Mouse (Mus musculus): Measurements from ENCODE around the gene Muc3. TPM values are rescaled to one million over a fixed set of nuclear protein-coding genes. Genes with fewer than 3 reads are reported as not detected.
"Not testable (repeated sequence)": the region's sequence is repeated elsewhere in the genome, so short reads cannot be mapped to it uniquely, and the experiment has no call there.

Gene Muc3
- polyA plus RNA-seq, 1 experiment from 2014 or later, result not detected

DNA sequence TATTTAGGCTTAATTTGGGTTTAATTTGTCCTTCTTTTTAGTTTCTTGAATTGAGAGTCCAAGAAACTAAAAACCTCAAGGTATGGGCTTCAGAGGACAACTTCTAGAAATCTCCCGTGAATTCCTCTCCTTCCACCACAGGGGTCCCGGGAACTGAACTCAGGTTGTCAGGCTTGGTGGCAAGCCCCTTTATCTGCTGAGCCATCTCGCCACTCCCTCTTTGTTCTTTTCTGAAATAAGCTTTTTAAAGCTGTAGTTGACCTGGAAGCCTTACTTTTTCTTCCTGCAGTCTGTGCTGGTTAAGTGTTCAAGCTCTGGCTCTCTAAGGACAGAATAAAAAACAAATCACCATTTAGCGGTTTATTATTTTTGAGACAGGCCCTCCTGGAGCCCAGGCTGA lies 30.2 kb downstream of the Muc3 start:
- ATAC-seq (ENCODE audit: low FRiP score), result no peak
- H3K4me1 ChIP-seq, result peaks cover 28% of the 10 kb centered on the region
- no peaks in the 10 kb centered on the region for H3K36me3 ChIP-seq
- no peak overlapping the region for H3K9ac ChIP-seq (replicated peaks)
- no peak overlapping the region for H3K27ac ChIP-seq (replicated peaks)
- 89% methylated on average over 4 of the region's 4 CpGs for WGBS
- no peak overlapping the region for H3K4me2 ChIP-seq
- no peaks in the 10 kb centered on the region for H3K27me3 ChIP-seq (replicated peaks)
- H3K4me3 ChIP-seq (replicated peaks), result no peak overlapping the region
- no peaks in the 10 kb centered on the region for H3K9me3 ChIP-seq (replicated peaks)

- H3K4me1 ChIP-seq, result peaks cover 21% of the 10 kb centered on the region
- not testable (repeated sequence) for H3K9ac ChIP-seq (replicated peaks); H3K27me3 ChIP-seq (replicated peaks); H3K4me3 ChIP-seq (replicated peaks); H3K36me3 ChIP-seq; ATAC-seq (ENCODE audit: low FRiP score); H3K9me3 ChIP-seq (replicated peaks); H3K4me2 ChIP-seq; H3K27ac ChIP-seq (replicated peaks)
- 93% methylated on average over 3 of the region's 3 CpGs for WGBS
Measured at GRCm38 (mm10) chr5:137117994-137118393, 31.1 kb downstream of the Muc3 start.

DNA sequence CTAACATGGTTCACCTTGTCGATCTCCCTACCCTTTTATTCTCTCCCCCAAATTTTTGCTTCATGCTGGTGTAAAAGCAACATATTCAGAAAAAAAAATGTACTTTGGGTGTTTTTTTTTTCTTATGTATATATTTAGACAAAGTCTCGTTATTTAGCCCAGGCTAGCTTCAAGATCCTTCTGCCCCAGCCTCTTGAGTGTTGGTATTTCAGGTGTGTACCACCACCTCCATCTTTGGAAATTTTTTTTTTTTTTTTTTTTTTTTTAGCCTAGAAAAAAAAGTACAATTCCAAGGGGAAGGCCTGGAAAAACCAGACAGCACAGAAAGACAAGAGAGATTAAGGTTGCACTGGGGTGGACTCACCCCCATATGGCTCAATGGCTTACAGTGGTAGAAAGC lies 32.1 kb downstream of the Muc3 start:
- Histone ChIP-seq H3K27me3 (replicated peaks) (no peaks in the 10 kb centered on the region), H3K27ac (replicated peaks) (no peak overlapping the region), H3K4me2 (no peak overlapping the region), H3K4me1 (peaks cover 11% of the 10 kb centered on the region), H3K4me3 (replicated peaks) (no peak overlapping the region), H3K36me3 (no peaks in the 10 kb centered on the region), H3K9me3 (replicated peaks) (no peaks in the 10 kb centered on the region), H3K9ac (replicated peaks) (no peak overlapping the region)
- 84% methylated on average over 2 of the region's 2 CpGs for WGBS
- no peak for ATAC-seq (ENCODE audit: low FRiP score)

DNA sequence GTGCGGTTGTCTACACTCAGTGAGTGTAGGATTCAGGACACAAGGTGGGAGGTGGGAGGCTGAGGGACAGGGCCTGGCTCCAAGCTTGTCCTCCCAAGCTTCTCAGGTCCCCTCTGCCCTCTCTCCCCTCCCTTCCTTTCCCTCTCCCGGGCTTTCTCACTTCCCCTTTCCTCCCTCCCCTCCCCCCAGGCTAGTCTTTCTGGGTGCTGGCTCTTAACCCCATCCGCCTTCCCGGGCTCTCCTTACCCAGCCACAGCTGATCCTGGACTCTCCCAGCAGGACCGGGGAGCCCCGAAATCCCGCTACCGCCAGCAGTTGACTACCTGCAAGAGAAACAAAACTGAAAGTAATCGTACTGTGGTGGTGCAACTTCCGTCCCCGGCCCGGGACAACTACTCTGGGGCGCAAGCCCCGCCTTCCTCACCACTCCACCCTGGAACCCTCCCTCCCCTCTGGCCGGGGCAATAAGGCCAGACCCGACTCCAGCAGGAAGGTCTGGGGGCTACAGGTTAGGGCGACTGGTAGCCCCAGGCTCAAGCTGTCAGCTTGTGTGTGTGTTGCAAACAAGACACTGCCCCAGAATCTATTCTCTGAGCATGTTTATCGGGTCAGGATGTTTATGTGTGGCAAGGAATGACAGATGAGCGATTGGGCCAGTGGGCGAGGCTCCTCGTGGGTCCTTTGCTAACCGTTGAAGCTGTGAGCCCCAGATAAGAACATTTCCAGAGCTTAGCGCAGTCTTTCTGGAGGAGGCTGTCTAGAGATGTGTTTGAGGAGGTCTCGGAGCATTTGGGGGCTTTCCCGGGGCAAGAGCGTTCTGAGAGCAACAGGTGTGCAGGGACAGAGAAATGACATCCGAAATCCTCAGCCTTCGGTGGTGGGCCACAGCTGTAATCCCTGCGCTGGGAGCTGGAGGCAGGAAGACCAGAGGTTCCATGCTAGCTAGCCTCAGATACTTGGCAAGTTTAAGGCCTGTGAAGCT lies 33.0 kb downstream of the Muc3 start, which contains the start of gene Trim56:
Gene Trim56, minus strand, starts transcription at position 344 of the 982 bp plus-strand sequence.
- H3K36me3 ChIP-seq, result no peaks in the 10 kb centered on the region
- no peak within 1 kb of the TSS for H3K27ac ChIP-seq (replicated peaks)
- peaks cover 9% of the 10 kb centered on the region for H3K4me1 ChIP-seq
- peak within 1 kb of the TSS; percentile 58 for H3K4me2 ChIP-seq
- ATAC-seq (ENCODE audit: low FRiP score), result no peak
- no peaks in the 10 kb centered on the region for H3K9me3 ChIP-seq (replicated peaks)
- H3K4me3 ChIP-seq (replicated peaks), result peak within 1 kb of the TSS; percentile 40
- H3K9ac ChIP-seq (replicated peaks), result peak within 1 kb of the TSS; percentile 47
- H3K27me3 ChIP-seq (replicated peaks), result no peaks in the 10 kb centered on the region
- 10% methylated on average over 29 of the region's 29 CpGs for WGBS

DNA sequence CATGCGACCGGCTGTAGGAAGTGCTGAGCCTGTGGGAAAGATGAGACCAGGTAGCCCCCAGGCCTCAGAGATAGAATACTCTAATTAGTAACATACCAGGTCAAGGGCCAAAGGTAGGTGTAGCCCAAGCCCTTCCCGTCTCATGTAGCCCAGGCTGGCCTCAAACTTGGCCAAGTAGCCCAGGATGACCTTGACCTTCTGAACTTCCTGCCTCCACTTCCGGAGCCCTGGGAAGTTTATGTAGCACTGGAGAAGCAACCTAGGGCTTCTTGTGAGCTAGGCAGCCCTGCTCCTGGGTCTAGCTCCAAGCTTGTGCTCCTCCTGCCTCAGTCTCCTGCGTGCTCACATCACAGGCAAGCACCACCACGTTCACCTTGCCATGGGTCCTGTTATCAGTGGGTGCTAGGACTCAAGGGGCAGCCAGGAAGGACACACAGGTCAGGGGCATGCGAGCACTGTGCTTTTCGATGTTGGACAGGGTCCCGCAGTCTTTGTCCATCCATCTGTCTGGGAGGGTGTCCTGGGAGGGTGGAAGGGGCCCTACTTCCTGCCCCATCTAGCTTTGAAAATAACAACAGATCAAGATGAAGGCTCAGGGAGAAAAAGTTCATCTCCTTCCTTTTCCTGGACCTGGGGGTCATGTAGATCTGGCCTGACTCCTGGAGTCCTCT lies 34.1 kb downstream of the Muc3 start:
- H3K27ac ChIP-seq (replicated peaks), result no peak overlapping the region
- H3K36me3 ChIP-seq, result no peaks in the 10 kb centered on the region
- ATAC-seq (ENCODE audit: low FRiP score), result no peak
- peak overlapping the region; percentile 40; the same call in 1 of the 2 replicates for H3K4me3 ChIP-seq (replicated peaks)
- no peaks in the 10 kb centered on the region for H3K27me3 ChIP-seq (replicated peaks)
- WGBS, result 82% methylated on average over 9 of the region's 9 CpGs
- peak overlapping the region; percentile 58 for H3K4me2 ChIP-seq
- peaks cover 9% of the 10 kb centered on the region for H3K4me1 ChIP-seq
- H3K9me3 ChIP-seq (replicated peaks), result no peaks in the 10 kb centered on the region
- H3K9ac ChIP-seq (replicated peaks), result no peak overlapping the region

DNA sequence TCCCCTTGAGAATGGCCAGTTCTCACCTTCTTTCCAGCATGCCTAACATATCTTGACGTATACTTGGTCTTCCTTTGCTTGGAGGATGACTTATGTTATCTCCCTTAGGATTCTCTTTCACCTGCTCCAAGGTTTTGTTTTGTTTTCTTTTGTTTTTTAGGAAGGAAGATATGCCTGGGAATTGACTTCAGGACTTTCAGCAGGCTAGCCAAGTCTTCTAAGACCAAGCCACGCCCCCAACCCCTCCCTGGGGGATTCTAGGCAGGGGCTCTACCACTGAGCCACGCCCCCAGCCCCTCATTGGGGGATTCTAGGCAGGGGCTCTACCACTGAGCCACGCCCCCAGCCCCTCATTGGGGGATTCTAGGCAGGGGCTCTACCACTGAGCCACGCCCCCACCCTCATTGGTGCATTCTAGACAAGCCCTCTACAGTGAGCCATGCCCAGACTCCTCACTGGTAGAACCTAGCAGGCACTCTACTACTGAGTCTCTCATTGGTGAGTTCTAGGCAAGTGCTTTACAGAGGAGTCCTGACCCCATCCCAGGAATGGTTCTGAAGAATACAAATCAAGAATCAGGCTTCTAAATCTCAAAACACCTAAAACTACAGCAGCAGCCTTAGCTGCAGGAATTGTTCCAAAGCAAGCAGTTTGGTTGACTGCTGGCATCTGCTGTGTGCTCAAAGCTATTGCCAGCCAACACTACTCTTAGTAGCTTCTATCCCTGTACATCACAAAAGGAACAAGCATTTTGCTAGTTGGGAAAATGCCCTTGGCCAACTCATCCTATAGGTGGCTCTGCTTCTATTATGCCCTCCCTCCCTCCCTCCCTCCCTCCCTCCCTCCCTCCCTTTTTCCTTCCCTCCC lies 37.3 kb downstream of the Muc3 start:
- no peak for ATAC-seq (ENCODE audit: low FRiP score)
- whole genome bisulfite sequencing, result 84% methylated on average over 5 of the region's 5 CpGs

GRCm38 (mm10) chr5:137110863-137111262 lies 38.3 kb downstream of the Muc3 start:
- no peak for ATAC-seq (ENCODE audit: low FRiP score)

More for the DNA sequence above, 37.3 kb downstream of the Muc3 start:
- Histone ChIP-seq H3K27me3 (replicated peaks) (no peaks in the 10 kb centered on the region), H3K9me3 (replicated peaks) (no peaks in the 10 kb centered on the region), H3K36me3 (no peaks in the 10 kb centered on the region), H3K4me2 (no peak overlapping the region), H3K4me3 (replicated peaks) (no peak overlapping the region), H3K4me1 (peaks cover 11% of the 10 kb centered on the region), H3K27ac (replicated peaks) (no peak overlapping the region), H3K9ac (replicated peaks) (no peak overlapping the region)

DNA sequence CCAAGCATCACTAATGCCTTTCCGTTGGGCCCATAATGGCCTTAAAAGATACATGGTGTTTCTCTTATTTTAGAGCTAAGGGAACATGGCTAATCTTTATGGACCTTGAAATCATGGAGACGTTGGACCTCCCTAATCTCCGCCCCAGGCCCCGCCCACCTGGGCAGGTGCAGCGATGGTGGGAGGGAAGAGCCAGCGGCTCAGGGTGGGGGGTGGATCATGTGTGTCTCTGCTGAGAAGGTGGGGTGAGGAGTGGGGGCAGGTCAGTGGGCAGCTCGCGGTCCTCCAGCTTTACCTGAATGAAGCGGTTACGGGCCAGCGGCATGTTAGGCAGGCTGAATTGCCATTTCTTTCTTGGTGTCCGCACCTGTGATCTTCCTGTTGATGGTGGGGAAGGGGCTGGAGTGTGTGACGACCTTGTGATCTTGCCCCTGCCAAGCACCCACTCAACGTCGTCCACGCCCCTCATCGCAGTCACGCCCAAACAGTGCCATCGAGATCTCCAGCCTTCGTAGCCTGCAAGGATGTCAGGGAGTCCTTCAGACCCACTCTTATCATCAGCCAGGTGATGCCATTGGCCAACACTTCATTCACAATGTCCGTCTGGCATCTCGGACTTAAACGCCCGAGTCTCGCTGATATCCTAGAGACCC lies 39.1 kb downstream of the Muc3 start:
- Histone ChIP-seq H3K4me2 (no peak overlapping the region), H3K9me3 (replicated peaks) (no peaks in the 10 kb centered on the region), H3K27me3 (replicated peaks) (no peaks in the 10 kb centered on the region), H3K36me3 (no peaks in the 10 kb centered on the region), H3K4me3 (replicated peaks) (no peak overlapping the region), H3K9ac (replicated peaks) (no peak overlapping the region), H3K4me1 (peaks cover 5% of the 10 kb centered on the region), H3K27ac (replicated peaks) (no peak overlapping the region)
- 57% methylated on average over 25 of the region's 25 CpGs for WGBS
- no peak for ATAC-seq (ENCODE audit: low FRiP score)

More at GRCm38 (mm10) chr5:137110863-137111262, 38.3 kb downstream of the Muc3 start:
- 93% methylated on average over 12 of the region's 12 CpGs for WGBS
- Histone ChIP-seq H3K27me3 (replicated peaks) (no peaks in the 10 kb centered on the region), H3K4me3 (replicated peaks) (no peak overlapping the region), H3K36me3 (no peaks in the 10 kb centered on the region), H3K9me3 (replicated peaks) (no peaks in the 10 kb centered on the region), H3K4me1 (peaks cover 7% of the 10 kb centered on the region), H3K27ac (replicated peaks) (no peak overlapping the region), H3K9ac (replicated peaks) (no peak overlapping the region), H3K4me2 (no peak overlapping the region)

GRCm38 (mm10) chr5:137108111-137108510 lies 41.0 kb downstream of the Muc3 start:
- WGBS, result 48% methylated on average over 6 of the region's 6 CpGs
- no peaks in the 10 kb centered on the region for H3K9me3 ChIP-seq (replicated peaks)

GRCm38 (mm10) chr5:137107670-137108069 lies 41.5 kb downstream of the Muc3 start:
- Histone ChIP-seq H3K36me3 (no peaks in the 10 kb centered on the region), H3K4me1 (peaks cover 5% of the 10 kb centered on the region), H3K9ac (replicated peaks) (no peak overlapping the region), H3K27ac (replicated peaks) (no peak overlapping the region), H3K4me2 (no peak overlapping the region), H3K4me3 (replicated peaks) (no peak overlapping the region), H3K9me3 (replicated peaks) (no peaks in the 10 kb centered on the region), H3K27me3 (replicated peaks) (no peaks in the 10 kb centered on the region)
- WGBS, result 85% methylated on average over 8 of the region's 8 CpGs
- no peak for ATAC-seq (ENCODE audit: low FRiP score)

More at GRCm38 (mm10) chr5:137108111-137108510, 41.0 kb downstream of the Muc3 start:
- no peak for ATAC-seq (ENCODE audit: low FRiP score)
- no peaks in the 10 kb centered on the region for H3K27me3 ChIP-seq (replicated peaks)
- H3K9ac ChIP-seq (replicated peaks), result no peak overlapping the region
- no peak overlapping the region for H3K4me2 ChIP-seq
- H3K4me3 ChIP-seq (replicated peaks), result no peak overlapping the region
- no peak overlapping the region for H3K27ac ChIP-seq (replicated peaks)
- peaks cover 5% of the 10 kb centered on the region for H3K4me1 ChIP-seq
- no peaks in the 10 kb centered on the region for H3K36me3 ChIP-seq

GRCm38 (mm10) chr5:137107024-137107423 lies 42.1 kb downstream of the Muc3 start:
- no peaks in the 10 kb centered on the region for H3K36me3 ChIP-seq
- WGBS, result 7% methylated on average over 6 of the region's 6 CpGs
- no peak overlapping the region for H3K27ac ChIP-seq (replicated peaks)
- H3K4me2 ChIP-seq, result peak overlapping the region; percentile 30; the same call in 1 of the 2 replicates
- no peak overlapping the region for H3K9ac ChIP-seq (replicated peaks)
- H3K27me3 ChIP-seq (replicated peaks), result no peaks in the 10 kb centered on the region
- no peak overlapping the region for H3K4me3 ChIP-seq (replicated peaks)
- peak; percentile 35; the same call in 1 of the 2 replicates for ATAC-seq (ENCODE audit: low FRiP score)
- no peaks in the 10 kb centered on the region for H3K9me3 ChIP-seq (replicated peaks)
- peaks cover 5% of the 10 kb centered on the region for H3K4me1 ChIP-seq
